Mouse (Mus musculus) CD4-positive, CD25-positive, alpha-beta regulatory T cell, adult 4 months (primary cell): ENCODE measurements around the gene Olfr1555-ps1. TPM values are rescaled to one million over a fixed set of nuclear protein-coding genes. Genes with fewer than 3 reads are reported as not detected.
"Not testable (repeated sequence)": the region's sequence is repeated elsewhere in the genome, so short reads cannot be mapped to it uniquely, and the experiment has no call there.

ENCODE experiments used
- ATAC-seq: one replicate; pipeline ENCODE4 v1.8.0; 2017
- polyA plus RNA-seq, 2 experiments: library from polyadenylated mRNA; unstranded; fragments of 100-300 nt; shearing (Covaris generic); gene quantifications; one replicate each; pipeline ENCODE4 v1.2.1; 2017

The Olfr1555-ps1 gene
- under 1 TPM in 1 of 2 experiments, not detected in 1; 0.15 TPM for polyA plus RNA-seq

DNA sequence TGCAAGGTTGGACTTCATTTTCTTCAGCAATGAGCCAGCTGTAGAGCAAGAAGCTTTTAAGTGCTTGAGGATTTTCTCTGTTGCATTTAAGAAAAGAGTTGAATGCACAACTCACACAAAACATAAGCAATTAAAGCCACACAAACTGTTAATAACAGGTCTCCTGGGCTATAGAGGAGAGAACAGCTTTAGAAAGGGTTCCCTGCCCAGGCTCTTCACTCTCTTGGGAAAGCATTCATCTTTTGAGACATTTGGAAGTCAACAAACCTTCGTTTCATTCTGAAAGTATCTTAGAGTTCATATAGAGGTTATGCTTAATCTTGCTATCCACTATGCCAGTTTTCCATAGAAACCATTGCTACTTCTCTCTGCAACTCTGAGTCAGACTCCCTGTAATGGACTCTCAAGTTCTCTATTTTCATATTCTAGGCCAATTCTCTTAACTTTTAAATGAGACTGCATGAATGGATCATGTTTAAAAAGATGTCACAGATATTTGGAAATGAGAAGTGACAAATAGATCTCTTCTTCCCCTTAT, at the start of gene Olfr1555-ps1:
Olfr1555-ps1 (minus strand) TSS at position 51 of the 538 bp plus-strand sequence.
- ATAC-seq: not testable (repeated sequence)

GRCm38 (mm10) chr19:12200334-12200733, 30.4 kb upstream of the Olfr1555-ps1 start, which contains the start of gene Olfr1431:
Gene Olfr1431 (plus strand): TSS chr19:12200634.
- no peak for ATAC-seq

DNA sequence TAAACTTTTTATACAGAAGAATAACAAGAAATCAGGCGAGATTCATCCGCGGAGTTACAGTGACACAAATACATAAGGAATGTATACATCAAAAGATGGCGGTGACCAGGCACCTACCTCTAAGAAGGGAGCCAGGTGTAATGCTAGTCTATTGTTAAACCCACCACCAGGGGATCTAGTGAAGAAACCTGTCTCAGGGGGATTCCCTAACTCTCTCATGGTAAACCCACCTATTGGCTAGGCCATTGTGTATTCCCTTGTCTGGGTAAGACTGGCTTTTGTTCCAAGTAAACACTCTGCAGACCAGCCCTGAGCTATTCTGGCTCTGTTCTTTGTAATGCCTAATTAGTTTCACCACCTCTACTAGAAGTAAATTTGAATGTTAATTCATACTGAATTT, 29.2 kb upstream of the Olfr1555-ps1 start:
- not testable (repeated sequence) for ATAC-seq

- not testable (repeated sequence) for ATAC-seq
Measured at GRCm38 (mm10) chr19:12175431-12175830, 5.5 kb upstream of the Olfr1555-ps1 start.

- no peak for ATAC-seq
Measured at GRCm38 (mm10) chr19:12145452-12145851, 24.5 kb downstream of the Olfr1555-ps1 start.

DNA sequence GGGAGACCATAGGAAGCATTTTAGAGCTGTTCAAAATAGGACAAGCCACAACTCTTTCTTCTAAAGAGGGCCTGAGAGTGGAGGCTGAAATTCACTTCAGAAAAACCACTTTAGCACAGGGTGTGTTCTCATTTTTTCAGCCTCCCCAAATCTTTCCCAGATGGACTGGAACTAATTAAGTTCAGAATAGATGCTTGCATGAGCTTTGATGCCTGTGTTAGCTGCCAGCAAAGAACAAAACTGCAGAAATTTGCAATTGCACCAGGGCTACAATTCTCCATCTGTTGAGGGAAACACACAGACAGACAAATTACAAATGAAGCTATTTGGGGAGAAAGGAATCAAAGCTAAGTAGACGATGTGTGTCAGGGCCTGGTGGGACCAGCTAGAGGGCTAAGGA, 26.6 kb downstream of the Olfr1555-ps1 start:
- ATAC-seq: no peak

DNA sequence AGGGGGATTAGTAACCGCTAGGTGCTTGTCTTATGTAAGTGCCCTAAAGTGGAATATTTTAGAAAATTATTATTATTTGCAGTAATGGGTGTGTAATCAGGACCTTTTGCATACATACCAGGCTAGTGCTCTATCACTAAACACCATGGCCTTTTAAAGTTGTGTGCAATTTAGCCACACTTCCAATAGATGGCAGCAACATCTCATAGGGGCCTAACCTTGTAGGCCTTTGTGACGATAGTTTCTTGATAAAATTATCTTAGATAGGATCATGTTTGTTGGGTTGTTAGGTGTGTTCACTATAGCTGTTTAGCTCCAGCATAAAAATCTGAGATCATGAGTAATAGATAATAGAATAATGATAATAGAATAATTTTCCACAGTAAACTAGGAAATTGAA, 35.6 kb downstream of the Olfr1555-ps1 start:
- no peak for ATAC-seq

GRCm38 (mm10) chr19:12123103-12123502, 46.8 kb downstream of the Olfr1555-ps1 start, which contains the start of gene Olfr76:
Gene Olfr76 (minus strand): TSS chr19:12123203.
- ATAC-seq: no peak

GRCm38 (mm10) chr19:12116464-12116863, 53.4 kb downstream of the Olfr1555-ps1 start:
- ATAC-seq: no peak

DNA sequence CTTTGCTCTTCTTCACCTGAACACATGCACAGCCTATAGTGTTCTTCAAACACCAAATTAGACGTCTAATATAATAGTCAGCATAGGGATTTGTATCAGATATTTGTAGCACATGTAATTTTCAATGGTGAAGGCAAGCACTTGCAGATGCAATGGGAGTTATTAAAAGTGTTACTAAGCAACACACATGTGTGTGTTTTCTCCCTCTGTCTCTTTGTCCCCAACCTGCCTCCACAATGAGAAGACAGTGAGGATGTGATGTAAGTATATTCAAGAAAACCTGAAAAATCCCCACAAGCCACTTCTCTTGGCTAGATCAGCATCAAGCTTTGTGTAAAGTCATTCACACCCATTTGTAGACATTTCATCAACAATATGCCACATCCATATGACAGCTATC, 54.1 kb downstream of the Olfr1555-ps1 start, which contains the start of gene Olfr1428:
Olfr1428 (minus strand) TSS at position 101 of the 400 bp plus-strand sequence.
- ATAC-seq: no peak

Other genes starting within 250 kb of the Olfr1555-ps1 start
- gene Osbp, start 204.2 kb downstream of the Olfr1555-ps1 start, polyA plus RNA-seq: 1 to 10 TPM; 5.5 to 8.0 TPM
- under 1 TPM in 1 of 2 experiments, not detected in 1; 0.05 TPM for gene Olfr1423, start 128.8 kb downstream of the Olfr1555-ps1 start, polyA plus RNA-seq
- not detected for gene Olfr1424, start 107.4 kb downstream of the Olfr1555-ps1 start, polyA plus RNA-seq
- not detected for gene Olfr1425, start 92.4 kb downstream of the Olfr1555-ps1 start, polyA plus RNA-seq
- gene Olfr1426, start 78.1 kb downstream of the Olfr1555-ps1 start, polyA plus RNA-seq: not detected
- not detected for gene Olfr1427, start 66.8 kb downstream of the Olfr1555-ps1 start, polyA plus RNA-seq
- not detected for gene Olfr1428, start 54.2 kb downstream of the Olfr1555-ps1 start, polyA plus RNA-seq
- gene Olfr76, start 46.9 kb downstream of the Olfr1555-ps1 start, polyA plus RNA-seq: not detected
- not detected for gene Olfr1431, start 30.5 kb upstream of the Olfr1555-ps1 start, polyA plus RNA-seq
- under 1 TPM in 1 of 2 experiments, not detected in 1; 0.20 TPM for gene Olfr1432, start 62.5 kb upstream of the Olfr1555-ps1 start, polyA plus RNA-seq
- gene Olfr262, start 71.5 kb upstream of the Olfr1555-ps1 start, polyA plus RNA-seq: not detected
- not detected for gene Olfr235, start 90.9 kb upstream of the Olfr1555-ps1 start, polyA plus RNA-seq
- gene Olfr1434, start 109.7 kb upstream of the Olfr1555-ps1 start, polyA plus RNA-seq: not detected
- not detected for gene Olfr1436, start 129.0 kb upstream of the Olfr1555-ps1 start, polyA plus RNA-seq
- gene Olfr1437, start 155.0 kb upstream of the Olfr1555-ps1 start, polyA plus RNA-seq: not detected
- not detected for gene Olfr1438-ps1, start 165.8 kb upstream of the Olfr1555-ps1 start, polyA plus RNA-seq
- under 1 TPM in 1 of 2 experiments, not detected in 1; 0.09 TPM for gene Olfr1440, start 217.2 kb upstream of the Olfr1555-ps1 start, polyA plus RNA-seq
- gene Olfr1441, start 247.3 kb upstream of the Olfr1555-ps1 start, polyA plus RNA-seq: not detected